Mouse (Mus musculus) lung, postnatal 0 days (tissue): ENCODE measurements around the gene Slc16a1. TPM values are rescaled to one million over a fixed set of nuclear protein-coding genes. Genes with fewer than 3 reads are reported as not detected.

Source experiments
- ATAC-seq: fragments of 200-750 bp; cut with Nextera tagmentation; 2 replicates; pipeline ENCODE4 v1.8.0; 2017; ENCODE audit warnings: moderate library complexity
- DNase-seq: peaks from one replicate; pipeline ENCODE4 v3.0.0-alpha.2; 2016; ENCODE audit warnings: low spot score
- H3K27ac ChIP-seq: fragments of 300-500 bp; sonication (generic); 2 replicates; pipeline ENCODE4 v1.5.1; 2014; ENCODE audit warnings: antibody characterized with exemption, mild to moderate bottlenecking, low read length, mixed read lengths
- H3K27me3 ChIP-seq: fragments of 300-500 bp; sonication (generic); replicated peaks from 2 replicates; pipeline ENCODE4 v1.6.1; 2014; ENCODE audit warnings: low read length, mixed read lengths; ENCODE audit not compliant: insufficient read depth
- H3K36me3 ChIP-seq: fragments of 300-500 bp; sonication (generic); 2 replicates; pipeline ENCODE4 v1.6.1; 2014; ENCODE audit warnings: low read length, mixed read lengths; ENCODE audit not compliant: insufficient read depth
- H3K4me1 ChIP-seq: fragments of 300-500 bp; sonication (generic); 2 replicates; pipeline ENCODE4 v1.6.1; 2014; ENCODE audit warnings: antibody characterized with exemption, low read depth, low read length, mixed read lengths; ENCODE audit not compliant: insufficient read depth
- H3K4me2 ChIP-seq: fragments of 300-500 bp; sonication (generic); replicated peaks from 2 replicates; pipeline ENCODE4 v1.6.1; 2014; ENCODE audit warnings: low read depth, mild to moderate bottlenecking, low read length, moderate library complexity, mixed read lengths
- H3K4me3 ChIP-seq: fragments of 300-500 bp; sonication (generic); 2 replicates; pipeline ENCODE4 v1.5.1; 2014; ENCODE audit warnings: low read depth, low read length
- H3K9ac ChIP-seq: fragments of 300-500 bp; sonication (generic); replicated peaks from 2 replicates; pipeline ENCODE4 v1.6.1; 2014; ENCODE audit warnings: low read depth, mild to moderate bottlenecking
- H3K9me3 ChIP-seq: fragments of 300-500 bp; sonication (generic); 2 replicates; pipeline ENCODE4 v1.6.1; 2016; ENCODE audit warnings: low read length, mixed read lengths
- CTCF ChIP-seq: IDR thresholded peaks from 2 replicates; pipeline ENCODE4 v1.5.1; 2016; ENCODE audit warnings: antibody characterized with exemption, mild to moderate bottlenecking
- EP300 ChIP-seq: IDR thresholded peaks from 2 replicates; pipeline ENCODE4 v1.6.1; 2016; ENCODE audit warnings: antibody characterized with exemption, mild to moderate bottlenecking, control low read depth
- WGBS: fragments of 180-500 bp; shearing (Covaris S2); extraction: QIAGEN DNeasy Blood & Tissue Kit; methylation state at CpG from one replicate; pipeline ENCODE4 v1.1.7; 2014; 5-methylcytosine and 5-hydroxymethylcytosine counted together
- polyA plus RNA-seq: library from polyadenylated mRNA; unstranded; fragments of >200 nt; fragmentation: Nextera tagmentation; extraction: Ambion mirVana; gene quantifications from 2 replicates; pipeline ENCODE4 v1.2.1, GENCODE M21; 2015

Slc16a1 gene
- polyA plus RNA-seq, 1 experiment from 2014 or later = 17.5 TPM

GRCm38 (mm10) chr3:104677781-104678180 lies 39.3 kb downstream of the Slc16a1 start:
- TF ChIP-seq EP300 = no peak
- TF ChIP-seq CTCF = no peak
- no peaks in the 10 kb centered on the region for H3K36me3 ChIP-seq
- H3K4me1 ChIP-seq = 0 out of 2 replicates have a peak, but pooled peaks cover 9% of the 10 kb centered on the region
- H3K9ac ChIP-seq = no peak overlapping the region
- no peak overlapping the region for H3K27ac ChIP-seq
- no peak for DNase-seq
- no peaks in the 10 kb centered on the region for H3K9me3 ChIP-seq
- no peak overlapping the region for H3K4me2 ChIP-seq
- no peaks in the 10 kb centered on the region for H3K27me3 ChIP-seq
- 100% methylated on average over 2 of the region's 2 CpGs for WGBS
- H3K4me3 ChIP-seq = no peak overlapping the region
- no peak for ATAC-seq

GRCm38 (mm10) chr3:104678826-104679225 lies 40.4 kb downstream of the Slc16a1 start:
- TF ChIP-seq CTCF = no peak
- TF ChIP-seq EP300 = no peak
- no peak for ATAC-seq

GRCm38 (mm10) chr3:104682671-104683504 lies 44.4 kb downstream of the Slc16a1 start:
- H3K9ac ChIP-seq = no peak overlapping the region
- ATAC-seq = peak; percentile 64
- TF ChIP-seq EP300 = no peak
- TF ChIP-seq CTCF = peak; percentile 93
- peak; percentile 81 for DNase-seq
- no peaks in the 10 kb centered on the region for H3K27me3 ChIP-seq
- H3K27ac ChIP-seq = no peak overlapping the region
- no peaks in the 10 kb centered on the region for H3K9me3 ChIP-seq
- H3K4me1 ChIP-seq = no peaks in the 10 kb centered on the region
- 56% methylated on average over 11 of the region's 11 CpGs for WGBS
- no peaks in the 10 kb centered on the region for H3K36me3 ChIP-seq
- H3K4me3 ChIP-seq = no peak overlapping the region
- no peak overlapping the region for H3K4me2 ChIP-seq

More at GRCm38 (mm10) chr3:104678826-104679225, 40.4 kb downstream of the Slc16a1 start:
- Histone ChIP-seq H3K27me3 (no peaks in the 10 kb centered on the region), H3K36me3 (no peaks in the 10 kb centered on the region), H3K4me1 (0 out of 2 replicates have a peak, but pooled peaks cover 8% of the 10 kb centered on the region), H3K4me2 (no peak overlapping the region), H3K9ac (no peak overlapping the region), H3K9me3 (no peaks in the 10 kb centered on the region), H3K27ac (no peak overlapping the region), H3K4me3 (no peak overlapping the region)
- DNase-seq = no peak
- WGBS = 83% methylated on average over 8 of the region's 8 CpGs

GRCm38 (mm10) chr3:104700751-104701335 lies 62.4 kb downstream of the Slc16a1 start:
- Histone ChIP-seq H3K9ac (no peak overlapping the region), H3K27ac (no peak overlapping the region), H3K27me3 (no peaks in the 10 kb centered on the region), H3K4me2 (no peak overlapping the region), H3K4me1 (no peaks in the 10 kb centered on the region), H3K4me3 (no peak overlapping the region), H3K9me3 (no peaks in the 10 kb centered on the region), H3K36me3 (no peaks in the 10 kb centered on the region)
- ATAC-seq (peak; percentile 93), DNase-seq (peak; percentile 91)
- WGBS = 4% methylated on average over 23 of the region's 23 CpGs
- TF ChIP-seq CTCF = peak; percentile 86
- no peak for TF ChIP-seq EP300

- H3K4me1 ChIP-seq = peaks cover under 1% of the 10 kb centered on the region; the same call in 1 of the 2 replicates
- no peak overlapping the region for H3K4me2 ChIP-seq
- TF ChIP-seq CTCF = no peak
- H3K27me3 ChIP-seq = no peaks in the 10 kb centered on the region
- H3K9ac ChIP-seq = no peak overlapping the region
- H3K36me3 ChIP-seq = no peaks in the 10 kb centered on the region
- no peak overlapping the region for H3K27ac ChIP-seq
- DNase-seq (no peak), ATAC-seq (no peak)
- WGBS = 77% methylated on average over 1 of the region's 1 CpGs
- H3K9me3 ChIP-seq = no peaks in the 10 kb centered on the region
- no peak overlapping the region for H3K4me3 ChIP-seq
These were observed 63.3 kb downstream of the Slc16a1 start for GRCm38 (mm10) chr3:104701761-104702160.

GRCm38 (mm10) chr3:104703941-104704340 lies 65.5 kb downstream of the Slc16a1 start:
- no peak overlapping the region for H3K4me3 ChIP-seq
- 93% methylated on average over 4 of the region's 4 CpGs for WGBS
- no peaks in the 10 kb centered on the region for H3K9me3 ChIP-seq
- no peak overlapping the region for H3K27ac ChIP-seq
- no peaks in the 10 kb centered on the region for H3K27me3 ChIP-seq
- no peak overlapping the region for H3K9ac ChIP-seq
- no peak for ATAC-seq
- peaks cover 4% of the 10 kb centered on the region; the same call in 1 of the 2 replicates for H3K4me1 ChIP-seq
- H3K4me2 ChIP-seq = no peak overlapping the region
- no peaks in the 10 kb centered on the region for H3K36me3 ChIP-seq
- DNase-seq = no peak
- TF ChIP-seq CTCF = no peak
- no peak for TF ChIP-seq EP300
